Mouse (Mus musculus) cerebellum, adult 11 months (tissue): ENCODE measurements around the gene Mbnl2.
"Not testable (repeated sequence)": the region's sequence is repeated elsewhere in the genome, so short reads cannot be mapped to it uniquely, and the experiment has no call there.

Experiments used
- DNase-seq: peaks from one replicate; pipeline ENCODE4 v3.0.0; 2022

The Mbnl2 gene

DNA sequence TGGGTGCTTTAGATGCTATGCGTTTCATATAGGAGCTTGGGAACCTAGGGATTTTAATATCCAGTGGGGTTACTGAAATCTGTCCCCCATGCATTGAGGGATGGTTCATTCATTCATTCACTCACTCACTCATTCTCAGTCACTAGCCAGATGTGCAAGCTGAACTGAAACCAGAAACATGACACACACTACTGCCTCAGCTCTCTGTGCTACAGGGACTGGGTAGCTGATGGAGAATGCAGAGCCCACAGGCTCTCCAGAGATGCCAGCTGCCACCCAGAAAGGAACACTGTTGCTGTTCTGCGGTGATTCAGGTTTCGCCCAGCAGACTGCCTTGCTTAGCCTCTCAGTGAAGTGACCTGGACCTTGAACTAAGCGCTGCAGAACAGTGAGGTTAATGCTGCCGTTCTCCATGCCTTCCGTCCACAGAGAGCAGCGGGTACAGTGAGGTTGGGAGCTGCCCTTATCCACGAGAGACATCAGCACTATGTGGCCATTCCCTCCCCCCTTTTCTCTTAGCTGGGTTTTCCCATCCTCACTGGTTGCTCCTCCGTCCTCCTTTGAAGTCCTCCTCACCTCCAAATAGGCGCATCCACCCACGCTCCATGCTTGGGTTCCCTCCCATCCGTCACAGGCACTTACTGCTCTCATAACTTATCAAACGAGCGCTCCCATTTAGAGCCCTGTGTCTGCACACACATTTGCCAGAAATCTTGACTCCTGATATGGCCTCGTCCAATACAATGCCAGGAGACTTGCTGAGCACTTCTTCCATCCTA lies 58.2 kb downstream of the Mbnl2 start:
- DNase-seq, result no peak

DNA sequence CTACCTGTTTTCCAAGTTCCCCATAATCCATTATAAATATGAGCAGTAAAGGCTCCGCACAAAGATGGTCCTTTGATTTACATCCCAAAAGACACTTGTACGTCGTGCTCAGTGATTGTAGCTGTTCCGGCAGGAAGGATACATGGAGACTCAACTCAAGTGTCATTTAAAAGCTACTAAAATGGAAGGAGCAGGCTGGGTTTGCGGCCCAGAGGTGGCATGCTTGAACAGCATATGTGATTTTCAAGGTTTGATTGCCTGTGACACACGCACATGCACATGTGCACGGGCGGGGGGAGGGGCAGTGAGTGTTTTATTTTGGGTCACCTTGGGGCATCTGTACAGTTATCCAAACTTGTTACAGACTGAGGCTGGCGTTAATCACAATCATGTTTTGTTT lies 59.9 kb downstream of the Mbnl2 start:
- no peak for DNase-seq

DNA sequence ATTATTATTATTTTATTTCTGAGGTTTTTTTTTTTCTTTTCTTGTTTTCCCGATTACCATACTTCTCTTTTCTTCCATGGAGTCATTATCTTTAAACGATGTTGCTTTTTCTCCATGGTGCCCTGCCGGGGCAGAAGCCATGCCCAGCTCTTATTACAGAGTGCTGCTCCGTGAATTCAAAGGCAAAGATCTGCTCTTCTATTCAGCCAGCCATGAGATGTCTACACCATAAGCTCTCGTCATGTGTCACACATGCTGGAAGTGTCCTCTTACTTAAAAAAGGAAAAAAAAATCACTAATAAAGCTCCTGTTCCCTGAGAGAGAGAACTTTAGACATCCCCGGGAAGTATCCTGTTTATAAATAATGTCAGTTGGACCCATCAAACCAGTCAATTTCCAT lies 60.4 kb downstream of the Mbnl2 start:
- no peak for DNase-seq

DNA sequence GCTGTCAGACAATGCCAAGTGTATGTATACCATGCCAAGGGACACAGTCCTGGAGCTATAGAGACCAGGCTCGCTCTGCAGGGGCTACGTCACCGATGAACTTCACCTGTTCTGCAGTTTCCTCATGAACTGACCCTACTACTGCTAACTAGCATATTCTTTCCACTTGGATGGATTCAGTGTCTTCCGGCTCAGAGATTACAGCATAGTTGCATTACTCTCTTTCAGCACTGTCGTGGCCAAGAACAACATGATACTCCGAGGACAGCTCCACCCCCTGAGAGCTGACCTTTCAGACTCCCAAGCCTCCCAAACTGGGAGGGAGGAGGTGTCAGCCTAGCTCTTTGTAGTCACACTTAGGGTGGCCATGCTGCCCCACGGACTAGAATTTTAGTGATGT lies 60.9 kb downstream of the Mbnl2 start:
- no peak for DNase-seq

DNA sequence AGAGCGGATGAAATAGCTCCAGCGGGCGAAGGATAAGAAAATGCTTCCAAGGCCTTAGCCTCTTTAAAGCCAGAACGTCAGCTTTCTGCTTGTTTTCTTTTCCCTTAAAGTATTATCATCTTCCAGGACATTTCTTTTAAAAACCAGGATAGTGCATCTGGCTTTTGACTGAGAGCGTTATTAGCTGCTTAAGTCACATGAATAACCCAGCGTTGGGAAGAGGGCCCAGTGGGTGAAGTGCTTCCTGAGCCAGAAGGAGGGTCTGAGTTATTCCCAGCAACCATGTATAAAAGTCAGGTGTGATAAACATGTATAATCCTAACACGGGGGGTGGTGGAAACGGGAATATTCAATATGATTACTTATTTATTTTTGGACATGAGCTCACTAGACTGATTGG lies 61.4 kb downstream of the Mbnl2 start:
- no peak for DNase-seq

DNA sequence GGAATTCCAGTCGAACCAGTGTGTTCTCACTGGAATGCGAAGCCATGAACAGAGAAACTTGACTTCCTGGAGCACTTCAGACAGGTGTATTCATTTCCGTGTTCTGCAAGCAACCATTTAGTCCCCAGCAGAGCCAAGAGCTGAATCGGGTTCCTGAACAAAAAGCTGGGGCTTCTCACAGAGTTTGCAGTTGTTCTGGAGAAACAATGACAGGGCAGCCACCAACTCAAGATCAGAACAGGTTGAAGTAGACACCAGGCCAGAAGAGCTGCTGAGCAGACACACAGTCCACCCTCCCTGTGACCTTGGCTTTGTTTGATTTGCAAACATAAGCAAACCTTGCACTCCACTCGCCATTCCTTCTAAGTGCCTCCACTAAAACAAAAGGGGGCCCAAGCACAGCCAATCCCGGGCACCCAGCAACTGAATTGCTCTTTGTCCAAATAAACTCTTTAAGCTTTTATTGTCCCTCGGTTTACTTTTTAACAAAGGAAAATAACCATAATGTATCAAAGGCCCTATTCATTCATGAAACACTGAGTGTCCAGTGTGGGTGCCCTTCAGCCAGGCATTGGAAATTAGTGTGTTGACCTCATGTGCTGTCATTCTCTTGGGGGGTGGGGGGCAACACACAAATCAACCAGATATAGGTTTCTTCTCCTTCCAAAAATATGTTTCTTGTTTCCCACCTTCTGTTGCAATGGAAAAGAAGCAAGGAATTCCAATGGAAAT lies 62.4 kb downstream of the Mbnl2 start:
- DNase-seq, result no peak

DNA sequence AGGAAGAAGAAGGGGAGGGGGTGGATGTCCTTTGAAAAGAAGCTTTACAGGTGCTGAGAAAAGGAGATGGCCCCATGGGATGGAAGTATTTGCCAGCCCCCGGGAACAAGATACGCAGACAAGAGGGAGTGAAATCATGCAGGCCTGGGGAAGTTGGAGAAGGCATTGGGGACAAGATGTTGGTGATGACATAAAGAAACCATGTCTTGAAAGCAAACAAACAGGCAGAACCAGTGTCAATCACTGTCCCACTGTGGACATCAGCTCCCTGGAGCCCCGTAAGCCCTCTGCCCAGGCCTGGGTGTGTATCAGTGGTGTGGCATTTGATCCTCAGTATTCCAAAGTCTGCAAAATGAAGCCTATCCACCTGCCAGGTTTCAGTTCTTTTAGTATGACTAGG lies 63.2 kb downstream of the Mbnl2 start:
- no peak for DNase-seq

DNA sequence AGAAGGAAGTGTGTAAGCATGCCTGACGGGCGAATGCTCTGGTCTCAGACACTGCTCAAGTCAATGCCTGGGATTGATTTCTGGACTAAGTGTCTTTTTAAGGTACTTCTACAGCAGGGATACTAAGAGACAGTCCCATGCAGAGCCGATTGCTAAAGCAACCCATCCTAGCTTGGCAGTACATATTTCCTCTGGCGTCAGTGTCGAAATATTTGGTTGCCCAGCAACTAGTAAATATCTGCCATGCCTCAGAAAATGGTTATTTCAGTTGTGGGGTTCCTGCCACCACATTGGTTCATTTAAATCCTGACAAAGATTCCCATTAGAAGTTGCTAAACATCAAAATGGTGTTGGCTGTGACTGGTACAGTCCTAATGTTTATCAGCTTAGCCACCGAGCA lies 66.4 kb downstream of the Mbnl2 start:
- DNase-seq, result no peak

DNA sequence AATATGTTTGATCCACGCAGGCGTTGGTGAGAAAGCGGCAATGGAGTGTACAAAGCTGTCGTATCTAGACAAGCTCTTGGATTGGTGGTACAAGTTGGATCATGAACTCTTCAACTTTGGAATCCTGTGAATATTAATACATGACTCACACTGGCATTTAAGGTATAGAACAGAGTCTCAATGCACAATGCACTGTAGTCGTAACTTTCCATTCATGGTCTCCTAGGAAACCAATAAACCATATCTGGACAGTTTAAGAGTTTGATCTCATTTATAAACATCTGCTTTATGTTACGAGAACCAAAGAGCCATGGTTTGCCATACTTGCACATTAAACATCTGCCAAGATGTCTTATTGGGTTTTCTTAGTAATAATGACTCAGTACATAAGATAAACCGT lies 66.9 kb downstream of the Mbnl2 start:
- no peak for DNase-seq

DNA sequence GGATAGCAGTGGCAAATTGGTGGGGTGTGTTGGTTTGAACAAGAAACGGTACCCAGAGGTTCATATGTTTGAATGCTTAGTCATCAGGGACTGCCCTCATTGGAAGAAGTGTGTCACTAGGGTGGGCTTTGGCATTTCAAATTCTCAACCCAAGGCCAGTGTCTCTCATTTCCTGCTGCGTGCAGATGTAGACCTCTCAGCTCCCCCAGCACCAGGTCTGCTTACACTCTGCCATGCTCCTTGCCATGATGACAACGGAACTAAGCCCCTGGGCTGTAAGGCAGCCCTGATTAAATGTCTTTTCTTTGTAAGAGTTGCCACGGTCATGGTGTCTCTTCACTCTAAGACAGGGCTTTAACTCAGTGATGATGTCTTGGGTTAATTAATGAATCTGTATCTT lies 69.2 kb downstream of the Mbnl2 start:
- no peak for DNase-seq

DNA sequence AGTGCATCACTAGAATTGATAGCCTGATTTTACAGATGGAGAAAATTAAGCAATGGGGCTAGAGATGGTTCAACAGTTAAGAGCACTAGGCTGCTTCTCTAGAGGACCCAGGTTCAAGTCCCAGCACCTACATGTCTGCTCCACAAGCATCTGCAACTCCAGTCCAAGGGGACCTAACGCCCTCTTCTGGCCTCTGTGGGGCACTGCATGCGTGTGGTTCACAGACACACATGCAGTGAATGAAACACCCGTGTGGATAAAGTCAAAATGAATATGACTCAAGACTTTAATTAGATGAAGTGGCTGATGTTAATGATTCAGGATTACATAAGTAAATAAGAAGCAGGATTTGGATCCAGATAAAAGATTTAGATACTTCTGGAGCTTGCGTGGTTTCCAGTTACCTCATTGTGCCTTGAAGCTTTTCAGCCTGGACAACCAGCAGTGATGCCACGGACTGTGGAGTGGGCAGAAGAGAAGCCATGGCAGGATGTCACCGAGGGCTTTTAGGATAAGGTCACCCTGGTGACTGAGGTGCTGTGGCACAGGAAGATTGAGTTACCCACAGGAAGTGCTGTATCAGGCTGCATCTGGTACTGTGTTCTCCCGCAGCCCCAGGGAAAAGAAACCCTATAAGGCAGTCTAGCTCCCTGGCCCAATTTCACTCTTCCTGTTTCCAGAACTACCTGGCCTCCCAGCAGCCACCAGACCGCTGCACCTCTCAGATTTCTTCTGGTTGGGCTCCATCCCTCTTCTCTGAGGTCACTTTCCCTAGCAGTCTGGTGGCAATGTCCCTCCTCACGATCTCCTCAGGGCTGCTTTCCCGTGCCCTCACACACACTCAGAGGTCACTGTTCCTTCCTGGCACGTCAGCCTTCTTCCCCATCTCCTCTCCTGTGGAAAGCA lies 72.2 kb downstream of the Mbnl2 start:
- no peak for DNase-seq

DNA sequence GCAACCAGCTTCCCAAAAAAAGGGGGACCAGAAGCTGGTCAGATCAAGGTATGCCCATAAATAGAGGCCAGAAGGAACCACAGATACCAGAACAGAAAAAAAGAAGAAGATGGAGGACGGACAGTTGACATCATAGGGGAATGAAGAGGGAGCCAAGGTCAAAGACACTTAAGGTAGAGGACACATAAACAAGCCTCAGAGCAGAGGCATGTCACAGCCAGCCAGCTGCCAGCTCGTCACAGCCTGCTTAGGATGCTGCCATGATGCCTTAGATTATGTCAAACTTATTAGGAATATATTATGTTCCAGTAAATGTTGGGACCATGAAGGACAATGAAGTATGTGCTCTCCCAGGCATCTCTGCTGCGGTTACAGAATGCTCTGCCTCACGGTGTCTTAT lies 73.9 kb downstream of the Mbnl2 start:
- no peak for DNase-seq

DNA sequence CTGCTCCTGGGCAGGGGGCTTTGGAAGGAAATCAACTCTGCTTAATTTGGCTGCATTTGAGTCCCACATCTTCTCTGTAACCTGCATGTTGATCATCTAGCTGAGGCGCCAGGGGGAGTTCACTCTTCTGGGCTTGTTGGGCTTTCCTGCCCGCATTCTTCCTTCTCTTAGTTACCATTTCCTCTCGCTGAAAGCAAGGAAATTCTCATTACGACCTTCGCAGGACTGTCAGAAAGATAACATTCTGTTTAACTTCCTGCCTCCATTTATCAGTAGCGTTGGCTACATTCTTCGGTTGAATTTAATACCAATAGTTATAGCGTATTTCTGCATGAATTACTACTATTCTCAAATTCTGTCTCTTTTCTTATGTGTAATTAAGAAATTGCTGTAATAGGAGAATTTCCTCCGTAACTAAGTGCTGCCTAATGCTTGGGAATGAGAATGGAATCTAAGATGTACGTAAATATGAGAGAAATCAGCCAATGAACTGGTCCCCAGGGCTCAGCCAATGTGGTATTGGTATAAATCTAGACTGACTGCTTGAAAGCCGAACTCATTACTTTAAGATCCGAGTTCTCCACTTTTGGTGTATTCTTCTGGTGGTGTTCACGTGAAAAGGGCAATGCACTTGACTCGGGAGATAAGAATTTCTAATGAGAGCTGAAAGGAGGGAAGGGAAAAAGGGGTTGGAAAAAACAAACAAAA lies 76.8 kb downstream of the Mbnl2 start:
- no peak for DNase-seq

DNA sequence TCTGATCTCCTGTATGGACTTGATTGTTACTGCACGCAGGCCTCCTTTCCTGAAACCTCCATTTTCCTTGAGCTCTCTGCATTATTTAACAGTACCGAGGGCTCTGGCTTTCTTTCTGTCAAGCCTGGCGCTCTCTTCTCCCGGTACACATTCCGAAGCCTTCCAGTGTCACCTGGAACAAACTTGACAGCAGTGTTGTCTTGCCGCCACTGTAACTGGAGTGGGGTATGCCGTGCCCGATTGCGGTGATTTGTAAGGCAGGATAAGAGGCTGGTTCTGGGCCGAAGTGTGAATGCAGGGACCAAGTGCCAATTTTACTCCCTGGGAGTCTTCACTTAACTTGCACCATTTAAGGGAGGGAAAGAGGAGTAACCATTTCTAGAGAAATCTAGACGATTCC lies 77.7 kb downstream of the Mbnl2 start:
- DNase-seq, result no peak

DNA sequence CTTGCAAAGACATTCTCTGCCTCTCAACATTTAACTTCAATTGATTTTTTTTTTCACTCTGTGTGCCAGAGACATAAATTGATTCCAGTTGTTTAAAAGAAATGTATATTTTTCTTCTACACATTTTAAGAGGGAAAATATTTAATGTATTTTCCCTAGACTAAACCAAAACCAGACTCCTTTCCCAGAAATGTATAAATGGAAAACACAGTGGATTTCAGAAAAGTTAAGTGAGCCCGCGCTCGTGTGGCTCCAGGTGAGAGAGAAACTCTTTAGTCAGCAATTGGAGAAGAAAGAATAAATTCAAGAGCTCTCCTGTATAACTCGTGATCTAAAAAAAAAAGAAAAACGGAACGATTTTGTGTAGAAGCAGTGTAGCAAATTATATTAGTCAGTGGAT lies 79.1 kb downstream of the Mbnl2 start:
- DNase-seq, result no peak

DNA sequence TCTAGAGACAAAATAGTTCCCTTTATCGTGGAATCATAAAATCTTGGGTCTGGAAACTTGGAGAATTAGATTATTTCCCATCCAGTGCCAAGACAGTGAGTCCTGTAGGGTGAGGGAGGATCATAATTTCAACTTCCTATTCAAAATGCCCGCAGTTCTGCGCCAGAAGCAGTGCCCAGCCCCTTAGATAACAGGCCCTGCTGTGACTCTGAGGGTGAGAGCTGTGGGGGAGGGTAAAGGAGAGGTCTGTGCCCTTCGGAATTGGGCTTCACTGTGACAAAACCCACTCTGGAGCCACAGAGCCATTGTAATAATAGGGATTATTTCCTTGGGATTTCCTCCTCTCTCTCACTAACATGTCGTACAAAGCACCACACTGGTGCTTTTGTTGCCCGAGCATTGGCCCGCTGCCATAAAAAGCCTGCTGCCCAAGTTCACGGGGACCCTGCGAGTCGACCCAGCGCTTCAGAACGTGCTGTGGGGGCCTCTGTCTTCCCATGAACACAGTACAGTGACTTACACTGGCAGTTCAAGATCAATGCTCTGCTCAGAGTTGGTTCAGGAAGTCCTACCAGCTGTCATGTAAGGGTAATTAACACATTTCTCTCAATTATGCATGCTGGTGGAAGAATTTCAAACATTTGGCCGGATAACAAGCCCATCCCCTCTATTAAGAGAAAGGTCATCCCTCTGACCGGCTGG lies 79.7 kb downstream of the Mbnl2 start:
- peak; percentile 33 for DNase-seq

DNA sequence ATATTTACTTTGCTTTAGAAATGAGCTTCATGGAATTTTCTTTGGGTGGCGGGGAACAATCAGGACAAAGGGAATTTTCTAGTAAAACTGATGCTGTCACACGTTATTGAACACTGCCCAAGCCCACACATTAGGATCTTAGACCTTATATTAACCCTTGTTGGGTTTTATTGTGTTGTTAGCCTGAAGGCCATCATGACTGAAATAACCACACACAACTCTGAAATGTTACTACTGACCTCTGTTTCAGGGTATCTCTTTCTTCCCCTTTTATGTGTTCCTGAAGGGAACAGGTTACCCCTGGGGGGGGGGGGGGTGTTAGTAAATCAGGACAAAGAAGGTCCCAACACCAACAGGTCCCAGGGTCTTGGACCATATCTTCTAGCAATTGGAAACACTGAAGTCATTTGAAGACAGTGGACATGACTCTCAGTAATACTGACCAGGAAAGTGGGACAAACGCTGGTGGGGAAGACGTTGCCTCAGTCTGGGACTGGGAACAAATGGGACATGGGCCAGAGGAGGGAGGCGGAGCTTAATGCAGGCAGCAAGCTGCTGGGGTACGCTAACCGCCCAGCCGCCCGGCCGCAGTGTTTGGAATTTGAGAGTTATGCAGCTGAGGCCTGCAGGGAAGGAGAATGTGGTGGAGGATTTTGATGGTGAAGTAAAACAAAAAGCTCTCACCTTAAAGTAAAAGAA lies 80.4 kb downstream of the Mbnl2 start:
- DNase-seq, result no peak

DNA sequence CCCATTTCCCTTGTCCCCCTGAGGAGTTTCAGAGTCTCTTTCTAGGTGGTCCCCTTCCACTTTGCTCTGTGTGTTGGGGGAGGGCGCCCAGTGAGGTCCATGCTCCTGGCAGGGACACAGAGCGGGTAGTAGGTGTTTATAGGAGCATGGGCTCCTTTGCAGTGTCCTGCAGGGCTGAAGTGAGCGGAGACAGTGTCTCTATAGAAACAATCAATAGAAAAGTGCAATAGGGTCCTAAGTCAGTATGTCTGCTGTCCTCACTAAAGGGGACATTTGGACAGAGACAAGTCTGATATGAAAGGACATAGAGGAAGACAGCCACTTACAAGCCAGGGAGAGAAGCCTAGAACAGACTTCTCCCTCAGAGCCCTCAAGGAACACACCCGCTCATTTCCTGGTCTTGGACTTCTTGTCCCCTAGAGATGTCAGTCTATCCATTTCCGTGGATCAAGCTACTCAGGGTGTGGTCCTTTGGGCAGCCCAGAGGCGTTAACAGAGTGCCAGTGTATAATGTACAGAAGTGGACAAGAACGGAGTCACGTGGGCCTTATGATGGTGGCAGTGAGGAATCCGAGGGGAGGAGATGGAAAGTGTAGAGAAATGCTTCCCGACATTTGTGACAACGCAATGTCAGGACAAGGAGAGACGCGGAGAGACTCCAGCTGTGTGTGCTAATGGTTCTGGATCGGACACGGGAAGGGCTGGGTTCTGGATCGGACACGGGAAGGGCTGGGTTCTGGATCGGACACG lies 82.0 kb downstream of the Mbnl2 start:
- DNase-seq, result no peak

DNA sequence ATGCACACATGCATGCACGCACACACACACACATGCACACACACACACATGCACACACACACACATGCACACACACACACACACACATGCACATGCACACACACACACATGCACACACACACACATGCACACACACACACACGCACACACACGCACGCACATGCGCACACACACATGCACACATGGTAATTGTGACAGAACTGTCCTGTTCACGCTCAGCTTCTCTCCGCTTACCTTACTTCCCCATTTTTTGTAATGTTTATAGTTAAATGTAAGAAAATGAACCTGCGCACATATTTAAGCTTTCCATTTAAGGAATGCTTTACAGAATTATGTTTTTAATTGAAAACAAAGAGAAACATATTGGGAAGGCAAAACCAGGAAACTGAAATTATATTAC lies 84.1 kb downstream of the Mbnl2 start:
- not testable (repeated sequence) for DNase-seq

DNA sequence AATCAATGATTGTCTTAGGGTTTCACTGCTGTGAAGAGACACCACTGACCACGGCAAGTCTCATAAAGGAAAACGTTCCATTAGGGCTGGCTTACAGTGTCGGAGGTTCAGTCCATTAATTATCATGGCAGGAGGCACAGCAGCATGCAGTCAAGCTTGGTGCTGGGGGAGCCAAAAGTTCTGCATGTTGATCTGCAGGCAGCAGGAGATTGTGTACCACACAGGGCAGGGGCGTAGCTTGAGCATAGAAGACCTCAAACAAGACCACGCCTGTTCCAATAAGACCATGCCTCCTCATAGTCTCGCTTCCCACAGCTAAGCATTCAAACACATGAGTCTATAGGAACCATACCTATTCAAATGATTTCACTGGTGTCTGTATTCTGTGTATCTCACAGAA lies 85.7 kb downstream of the Mbnl2 start:
- DNase-seq, result no peak

DNA sequence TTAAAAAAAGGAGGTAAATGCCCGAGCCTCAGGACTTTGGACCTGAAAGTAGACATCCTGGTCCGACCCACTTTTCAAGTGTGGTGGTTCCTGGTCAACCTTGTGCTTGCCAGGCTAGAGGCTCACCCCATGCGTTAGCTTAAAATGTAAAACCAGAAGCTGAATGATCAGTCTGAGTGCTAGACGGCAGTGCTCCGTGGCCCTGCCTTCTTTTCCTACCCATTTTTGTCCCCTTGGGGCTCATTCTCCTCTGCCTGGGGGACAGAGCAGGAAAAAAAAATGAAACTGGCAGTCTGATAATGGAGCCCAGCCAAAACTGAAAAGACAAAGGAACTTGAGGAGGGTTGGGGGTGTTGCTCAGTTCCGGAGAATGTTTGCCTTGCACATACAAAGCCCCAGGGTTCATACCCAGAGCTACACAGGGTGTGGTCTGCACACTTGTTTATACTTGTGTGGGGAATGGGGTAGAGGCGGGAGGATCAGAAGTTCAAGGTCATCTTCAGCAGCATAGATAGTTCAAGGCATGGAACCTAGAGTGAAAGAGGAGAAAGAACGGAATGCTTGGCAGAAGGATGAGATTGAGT lies 87.0 kb downstream of the Mbnl2 start:
- no peak for DNase-seq
